Mouse (Mus musculus) kidney, postnatal 0 days (tissue): Measurements from ENCODE around the gene Amph. TPM values are rescaled to one million over a fixed set of nuclear protein-coding genes. Genes with fewer than 3 reads are reported as not detected.

Experiments
- ATAC-seq: fragments of 200-750 bp; cut with Nextera tagmentation; replicated peaks from 2 replicates; pipeline ENCODE4 v1.8.0; 2017; ENCODE audit warnings: low read depth, moderate number of reproducible peaks, moderate TSS enrichment, moderate library complexity; ENCODE audit not compliant: low FRiP score
- DNase-seq: peaks from one replicate; pipeline ENCODE4 v3.0.0-alpha.2; 2016; ENCODE audit warnings: low spot score
- H3K27ac ChIP-seq: fragments of 300-500 bp; sonication (generic); 2 replicates; pipeline ENCODE4 v1.5.1; 2014; ENCODE audit warnings: mild to moderate bottlenecking
- H3K27me3 ChIP-seq: fragments of 300-500 bp; sonication (generic); 2 replicates; pipeline ENCODE4 v1.6.1; 2014; ENCODE audit warnings: low read length, mixed read lengths; ENCODE audit not compliant: insufficient read depth
- H3K36me3 ChIP-seq: fragments of 300-500 bp; sonication (generic); 2 replicates; pipeline ENCODE4 v1.6.1; 2014; ENCODE audit warnings: low read length, mixed read lengths; ENCODE audit not compliant: insufficient read depth
- H3K4me1 ChIP-seq: fragments of 300-500 bp; sonication (generic); replicated peaks from 2 replicates; pipeline ENCODE4 v1.6.1; 2014; ENCODE audit warnings: antibody characterized with exemption, low read length, mixed read lengths; ENCODE audit not compliant: insufficient read depth
- H3K4me2 ChIP-seq: fragments of 300-500 bp; sonication (generic); 2 replicates; pipeline ENCODE4 v1.6.1; 2014; ENCODE audit warnings: mild to moderate bottlenecking, low read length, moderate library complexity, mixed read lengths
- H3K4me3 ChIP-seq: fragments of 300-500 bp; sonication (generic); replicated peaks from 2 replicates; pipeline ENCODE4 v1.5.1; 2014; ENCODE audit warnings: low read depth, low read length
- H3K9ac ChIP-seq: fragments of 300-500 bp; sonication (generic); 2 replicates; pipeline ENCODE4 v1.6.1; 2014; ENCODE audit warnings: low read depth, low read length
- H3K9me3 ChIP-seq: fragments of 300-500 bp; sonication (generic); replicated peaks from 2 replicates; pipeline ENCODE4 v1.6.1; 2016; ENCODE audit warnings: low read length, inconsistent platforms, mixed read lengths
- CTCF ChIP-seq: IDR thresholded peaks from 2 replicates; pipeline ENCODE4 v1.5.1; 2016; ENCODE audit warnings: antibody characterized with exemption, low read depth, mild to moderate bottlenecking, moderate library complexity
- WGBS: fragments of 180-500 bp; shearing (Covaris S2); extraction: QIAGEN DNeasy Blood & Tissue Kit; methylation state at CpG from one replicate; pipeline ENCODE4 v1.1.7; 2014; 5-methylcytosine and 5-hydroxymethylcytosine counted together
- polyA plus RNA-seq: library from polyadenylated mRNA; unstranded; fragments of >200 nt; fragmentation: Nextera tagmentation; extraction: Ambion mirVana; gene quantifications from 2 replicates; pipeline ENCODE4 v1.2.1, GENCODE M21; 2015

Gene Amph
- polyA plus RNA-seq, 1 experiment from 2014 or later: 7.2 TPM

- WGBS: 87% methylated on average over 2 of the region's 2 CpGs
- Histone ChIP-seq H3K4me1 (no peaks in the 10 kb centered on the region), H3K36me3 (no peaks in the 10 kb centered on the region), H3K27ac (no peak overlapping the region), H3K27me3 (no peaks in the 10 kb centered on the region), H3K9ac (no peak overlapping the region), H3K4me3 (no peak overlapping the region), H3K9me3 (no peaks in the 10 kb centered on the region), H3K4me2 (no peak overlapping the region)
- TF ChIP-seq CTCF: no peak
- ATAC-seq: no peak
- DNase-seq: no peak
Observed at GRCm38 (mm10) chr13:19021529-19021928, 73.5 kb downstream of the Amph start.

- ATAC-seq (no peak), DNase-seq (no peak)
- H3K27ac ChIP-seq: no peak overlapping the region
- H3K4me1 ChIP-seq: no peaks in the 10 kb centered on the region
- H3K36me3 ChIP-seq: no peaks in the 10 kb centered on the region
- H3K27me3 ChIP-seq: no peaks in the 10 kb centered on the region
- WGBS: 66% methylated on average over 3 of the region's 3 CpGs
- no peak overlapping the region for H3K4me2 ChIP-seq
- no peak for TF ChIP-seq CTCF
- H3K4me3 ChIP-seq: no peak overlapping the region
- no peaks in the 10 kb centered on the region for H3K9me3 ChIP-seq
- no peak overlapping the region for H3K9ac ChIP-seq
Observed at GRCm38 (mm10) chr13:19022310-19022709, 74.3 kb downstream of the Amph start.

- Histone ChIP-seq H3K4me2 (no peak overlapping the region), H3K4me1 (no peaks in the 10 kb centered on the region), H3K27ac (no peak overlapping the region), H3K9ac (no peak overlapping the region), H3K36me3 (no peaks in the 10 kb centered on the region), H3K4me3 (no peak overlapping the region), H3K27me3 (no peaks in the 10 kb centered on the region), H3K9me3 (no peaks in the 10 kb centered on the region)
- WGBS: 64% methylated on average over 2 of the region's 2 CpGs
- TF ChIP-seq CTCF: no peak
- DNase-seq (no peak), ATAC-seq (no peak)
Observed at GRCm38 (mm10) chr13:19025091-19025688, 77.2 kb downstream of the Amph start.

- no peak overlapping the region for H3K4me2 ChIP-seq
- H3K9ac ChIP-seq: no peak overlapping the region
- ATAC-seq (no peak), DNase-seq (no peak)
- no peak overlapping the region for H3K4me3 ChIP-seq
- no peaks in the 10 kb centered on the region for H3K9me3 ChIP-seq
- WGBS: 90% methylated on average over 4 of the region's 4 CpGs
- no peaks in the 10 kb centered on the region for H3K4me1 ChIP-seq
- no peak overlapping the region for H3K27ac ChIP-seq
- H3K27me3 ChIP-seq: no peaks in the 10 kb centered on the region
- TF ChIP-seq CTCF: no peak
- no peaks in the 10 kb centered on the region for H3K36me3 ChIP-seq
Observed at GRCm38 (mm10) chr13:19025906-19026305, 77.9 kb downstream of the Amph start.

GRCm38 (mm10) chr13:19026923-19027322, 78.9 kb downstream of the Amph start:
- H3K9me3 ChIP-seq: no peaks in the 10 kb centered on the region
- 78% methylated on average over 3 of the region's 3 CpGs for WGBS
- TF ChIP-seq CTCF: no peak
- H3K36me3 ChIP-seq: no peaks in the 10 kb centered on the region
- H3K27ac ChIP-seq: no peak overlapping the region
- no peak overlapping the region for H3K9ac ChIP-seq
- H3K4me2 ChIP-seq: no peak overlapping the region
- H3K4me3 ChIP-seq: no peak overlapping the region
- ATAC-seq (no peak), DNase-seq (no peak)
- no peaks in the 10 kb centered on the region for H3K4me1 ChIP-seq
- no peaks in the 10 kb centered on the region for H3K27me3 ChIP-seq

GRCm38 (mm10) chr13:19027766-19028350, 79.9 kb downstream of the Amph start:
- WGBS: 77% methylated on average over 6 of the region's 6 CpGs
- TF ChIP-seq CTCF: no peak
- Histone ChIP-seq H3K9ac (no peak overlapping the region), H3K4me1 (no peaks in the 10 kb centered on the region), H3K27me3 (no peaks in the 10 kb centered on the region), H3K4me2 (no peak overlapping the region), H3K9me3 (no peaks in the 10 kb centered on the region), H3K4me3 (no peak overlapping the region), H3K27ac (no peak overlapping the region), H3K36me3 (no peaks in the 10 kb centered on the region)
- ATAC-seq: no peak
- no peak for DNase-seq
